26 mouse cellular contexts compared by ENCODE assay signal in the genomic region with DNA sequence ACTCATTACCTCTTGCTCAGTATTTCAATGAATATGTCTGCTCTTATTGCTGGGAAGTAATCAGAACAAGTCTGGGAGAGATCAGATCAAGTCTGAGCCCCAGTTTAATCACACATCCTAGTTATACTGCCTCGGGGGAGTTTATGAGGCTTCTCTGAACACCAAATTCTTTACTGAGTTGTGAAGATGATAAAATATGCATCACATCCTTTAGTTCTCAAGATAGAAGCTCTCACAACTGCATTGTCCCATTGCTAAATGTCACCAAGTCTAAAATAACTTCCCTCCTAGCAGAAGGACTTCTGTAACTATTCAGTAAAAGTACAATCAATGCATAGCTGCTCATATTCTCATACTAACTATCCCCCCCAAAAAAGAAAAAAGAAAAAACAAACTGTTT.
DNase-seq lines count a peak whose midpoint lies in the region; ATAC-seq and TF ChIP-seq lines count a peak whose summit lies in the region.
"Had no signal": no experiment of that assay in that cellular context is flagged by ENCODE, and none has a peak within 500 bp of the region (broad histone marks: within the 10 kb centered on the region; RNA-seq: fewer than 3 reads in every experiment).

No protein-coding gene starts in this region.

- no peak overlapping the region for H3K27ac ChIP-seq in kidney, postnatal 0 days
- no peak overlapping the region for H3K27ac ChIP-seq in limb, embryonic 14.5 days (replicated peaks; ENCODE audit: low read depth, low read length)
- H3K27ac ChIP-seq in limb, embryonic 10.5 days, result no peak overlapping the region
- H3K27ac ChIP-seq: embryonic facial prominence, embryonic 10.5 days; embryonic facial prominence, embryonic 12.5 days; forebrain, embryonic 13.5 days; forebrain, embryonic 15.5 days had no signal

- no peak overlapping the region for H3K9ac ChIP-seq in kidney, postnatal 0 days (ENCODE audit: low read depth, low read length)
- no peak overlapping the region for H3K9ac ChIP-seq in limb, embryonic 14.5 days (ENCODE audit: low read depth, low read length, severe bottlenecking)
- H3K9ac ChIP-seq: embryonic facial prominence, embryonic 12.5 days; forebrain, embryonic 13.5 days; forebrain, embryonic 15.5 days had no signal

- no peak for TF ChIP-seq CTCF in kidney, postnatal 0 days (IDR thresholded peaks at IDR 0.05; ENCODE audit: low read depth)

- H3K4me2 ChIP-seq in kidney, postnatal 0 days (ENCODE audit: low read length), result no peak overlapping the region
- H3K4me2 ChIP-seq in limb, embryonic 14.5 days (replicated peaks; ENCODE audit: low read depth, low read length, severe bottlenecking), result no peak overlapping the region
- H3K4me2 ChIP-seq: embryonic facial prominence, embryonic 12.5 days; forebrain, embryonic 13.5 days; forebrain, embryonic 15.5 days had no signal

- H3K9me3 ChIP-seq in kidney, postnatal 0 days (replicated peaks; ENCODE audit: low read length), result no peaks in the 10 kb centered on the region
- no peaks in the 10 kb centered on the region for H3K9me3 ChIP-seq in limb, embryonic 14.5 days (ENCODE audit: control insufficient read depth, low read length)
- no peaks in the 10 kb centered on the region for H3K9me3 ChIP-seq in limb, embryonic 10.5 days (replicated peaks)
- H3K9me3 ChIP-seq: embryonic facial prominence, embryonic 10.5 days; embryonic facial prominence, embryonic 12.5 days; forebrain, embryonic 13.5 days; forebrain, embryonic 15.5 days had no signal

- H3K4me3 ChIP-seq in kidney, postnatal 0 days (replicated peaks; ENCODE audit: low read depth, low read length), result no peak overlapping the region
- H3K4me3 ChIP-seq in limb, embryonic 14.5 days (replicated peaks; ENCODE audit: low read length), result no peak overlapping the region
- H3K4me3 ChIP-seq in limb, embryonic 10.5 days, result no peak overlapping the region
- H3K4me3 ChIP-seq: embryonic facial prominence, embryonic 10.5 days; embryonic facial prominence, embryonic 12.5 days; forebrain, embryonic 13.5 days; forebrain, embryonic 15.5 days had no signal

- TF ChIP-seq POLR2A in limb, embryonic 14.5 days (IDR thresholded peaks at IDR 0.05; ENCODE audit: borderline replicate concordance, extremely low read depth, insufficient read depth, insufficient read length), result no peak

- H3K4me1 ChIP-seq in kidney, postnatal 0 days (replicated peaks; ENCODE audit: insufficient read depth, low read length), result no peaks in the 10 kb centered on the region
- H3K4me1 ChIP-seq in limb, embryonic 14.5 days (ENCODE audit: control insufficient read depth, insufficient read depth, low read length), result no peaks in the 10 kb centered on the region
- H3K4me1 ChIP-seq in limb, embryonic 10.5 days, result no peaks in the 10 kb centered on the region
- H3K4me1 ChIP-seq: embryonic facial prominence, embryonic 10.5 days; embryonic facial prominence, embryonic 12.5 days; forebrain, embryonic 13.5 days; forebrain, embryonic 15.5 days had no signal

- ATAC-seq in frontal cortex, adult (ENCODE audit: low TSS enrichment), result peak; percentile 97
- ATAC-seq in kidney, postnatal 0 days (replicated peaks; ENCODE audit: low FRiP score, low read depth), result no peak
- ATAC-seq in limb, embryonic 14.5 days (ENCODE audit: low FRiP score, low read depth), result no peak
- ATAC-seq: activated CD4-positive, CD25-positive, alpha-beta regulatory T cell, adult 4 months; CD4-positive, CD25-positive, alpha-beta regulatory T cell, adult 4 months; forebrain, embryonic 13.5 days; forebrain, embryonic 15.5 days; Patski had no signal

- H3K36me3 ChIP-seq in kidney, postnatal 0 days (ENCODE audit: insufficient read depth, low read length), result no peaks in the 10 kb centered on the region
- no peaks in the 10 kb centered on the region for H3K36me3 ChIP-seq in limb, embryonic 14.5 days (ENCODE audit: control insufficient read depth, insufficient read depth, low read length)
- no peaks in the 10 kb centered on the region for H3K36me3 ChIP-seq in limb, embryonic 10.5 days
- H3K36me3 ChIP-seq: embryonic facial prominence, embryonic 10.5 days; embryonic facial prominence, embryonic 12.5 days; forebrain, embryonic 15.5 days; G1E had no signal

- DNase-seq in frontal cortex, postnatal 14 days (ENCODE audit: low spot score in 2 of 2), result no peak
- DNase-seq in kidney, postnatal 0 days (ENCODE audit: low spot score), result peak; percentile 1
- no peak for DNase-seq in kidney, adult 8-10 months
- peak; percentile 10 for DNase-seq in limb, embryonic 14.5 days (ENCODE audit: low spot score)
- DNase-seq in limb, embryonic 10.5 days (ENCODE audit: low spot score), result no peak
- peak; percentile 72 for DNase-seq in brain, adult 2 months (ENCODE audit: low read depth, low spot score)
- DNase-seq in cerebellum, adult 9-10 months, result no peak
- DNase-seq: adrenal gland, adult 8-10 months; adrenal gland, postnatal 14 days; adrenal gland, postnatal 36 days; B cell, adult 2 months; cerebellum, adult 11 months; cerebellum, adult 18-20 months; cerebellum, adult 8-10 months; cerebellum, postnatal 10 days; cerebellum, postnatal 25 days had no signal

- WGBS in kidney, postnatal 0 days, result 64% methylated on average over 1 of the region's 1 CpGs
- WGBS in limb, embryonic 14.5 days, result 34% methylated on average over 1 of the region's 1 CpGs
- 75% methylated on average over 1 of the region's 1 CpGs for WGBS in limb, embryonic 10.5 days

- H3K27me3 ChIP-seq in kidney, postnatal 0 days (ENCODE audit: insufficient read depth, low read length), result no peaks in the 10 kb centered on the region
- H3K27me3 ChIP-seq in limb, embryonic 14.5 days (ENCODE audit: control insufficient read depth, insufficient read depth, low read length), result no peaks in the 10 kb centered on the region
- H3K27me3 ChIP-seq in limb, embryonic 10.5 days (ENCODE audit: low read depth, poor library complexity, severe bottlenecking), result no peaks in the 10 kb centered on the region
- H3K27me3 ChIP-seq: CH12.LX; embryonic facial prominence, embryonic 12.5 days; forebrain, embryonic 13.5 days; forebrain, embryonic 15.5 days; Patski had no signal

Comparison
In these comparisons a context has a peak if more than half of its experiments do, and no peak if none do; other contexts are left out.
1. DNase-seq: peak in kidney, postnatal 0 days (single experiment), limb, embryonic 14.5 days (single experiment) and brain, adult 2 months (single experiment); none in frontal cortex, postnatal 14 days (0 of 2), kidney, adult 8-10 months (0 of 2), limb, embryonic 10.5 days (single experiment) and cerebellum, adult 9-10 months (single experiment).